8 mouse cellular contexts compared by ENCODE assay signal in genomic region chr5:145201321-145201991, GRCm38 (mm10). TPM values are rescaled to one million over a fixed set of nuclear protein-coding genes. Genes with fewer than 3 reads are reported as not detected.
DNase-seq lines count a peak whose midpoint lies in the region; ATAC-seq lines count a peak whose summit lies in the region.

TSS of gene Zkscan14 (minus strand) at chr5:145201868.

- intact Hi-C loops in gastrocnemius, postnatal 36 days (cut with DNase I) = no loop called here

- ATAC-seq in intestine, embryonic 16.5 days = peak; percentile 11
- peak; percentile 29 for ATAC-seq in midbrain, embryonic 12.5 days (ENCODE audit: low FRiP score, low read depth)

- no peaks in the 10 kb centered on the region for H3K9me3 ChIP-seq in intestine, embryonic 16.5 days (ENCODE audit: control insufficient read depth, low read length)
- H3K9me3 ChIP-seq in limb, embryonic 10.5 days (replicated peaks) = no peaks in the 10 kb centered on the region
- no peaks in the 10 kb centered on the region for H3K9me3 ChIP-seq in midbrain, embryonic 12.5 days

- H3K27ac ChIP-seq in intestine, embryonic 16.5 days (ENCODE audit: low read length) = peak within 1 kb of the TSS; percentile 75
- peak within 1 kb of the TSS; percentile 73 for H3K27ac ChIP-seq in limb, embryonic 10.5 days
- peak within 1 kb of the TSS; percentile 49 for H3K27ac ChIP-seq in midbrain, embryonic 12.5 days (replicated peaks)

- peak within 1 kb of the TSS; percentile 91 for H3K4me2 ChIP-seq in intestine, embryonic 16.5 days (ENCODE audit: low read depth, low read length)
- peak within 1 kb of the TSS; percentile 99 for H3K4me2 ChIP-seq in midbrain, embryonic 12.5 days (replicated peaks)

- under 1% methylated on average over 37 of the region's 37 CpGs for WGBS in intestine, embryonic 16.5 days
- 1% methylated on average over 37 of the region's 37 CpGs for WGBS in limb, embryonic 10.5 days
- 1% methylated on average over 37 of the region's 37 CpGs for WGBS in midbrain, embryonic 12.5 days

- H3K27me3 ChIP-seq in intestine, embryonic 16.5 days (replicated peaks; ENCODE audit: control insufficient read depth, insufficient read depth, low read length) = no peaks in the 10 kb centered on the region
- H3K27me3 ChIP-seq in limb, embryonic 10.5 days (ENCODE audit: low read depth, poor library complexity, severe bottlenecking) = no peaks in the 10 kb centered on the region
- H3K27me3 ChIP-seq in midbrain, embryonic 12.5 days = no peaks in the 10 kb centered on the region

- peak; percentile 62 to 67 for DNase-seq in urinary bladder, adult 18-20 months (ENCODE audit: low spot score in 2 of 2)
- no peak for DNase-seq in urinary bladder, postnatal 10 days (ENCODE audit: low spot score)
- DNase-seq in embryo, embryonic 9.5 days (ENCODE audit: extremely low spot score) = peak; percentile 80
- peak; percentile 60 to 65 for DNase-seq in gastrocnemius, postnatal 36 days
- DNase-seq in limb, embryonic 10.5 days (ENCODE audit: low spot score) = peak; percentile 77
- DNase-seq in skeletal muscle tissue, adult 2 months (ENCODE audit: low read depth, low spot score) = peak; percentile 82

- H3K4me3 ChIP-seq in intestine, embryonic 16.5 days (ENCODE audit: low read length) = peak within 1 kb of the TSS; percentile 93
- peak within 1 kb of the TSS; percentile 84 for H3K4me3 ChIP-seq in limb, embryonic 10.5 days
- H3K4me3 ChIP-seq in midbrain, embryonic 12.5 days = peak within 1 kb of the TSS; percentile 82

- peak within 1 kb of the TSS; percentile 87 for H3K9ac ChIP-seq in intestine, embryonic 16.5 days (ENCODE audit: low read depth, low read length)
- peak within 1 kb of the TSS; percentile 83 for H3K9ac ChIP-seq in midbrain, embryonic 12.5 days (replicated peaks)

- no peaks in the 10 kb centered on the region for H3K36me3 ChIP-seq in intestine, embryonic 16.5 days (ENCODE audit: control insufficient read depth, insufficient read depth, low read length)
- H3K36me3 ChIP-seq in limb, embryonic 10.5 days = peaks cover 3% of the 10 kb centered on the region
- H3K36me3 ChIP-seq in midbrain, embryonic 12.5 days = peaks cover 10% of the 10 kb centered on the region; the same call in 1 of the 2 replicates

- peaks cover 20% of the 10 kb centered on the region for H3K4me1 ChIP-seq in intestine, embryonic 16.5 days (ENCODE audit: control insufficient read depth, insufficient read depth, low read length)
- H3K4me1 ChIP-seq in limb, embryonic 10.5 days = peaks cover 20% of the 10 kb centered on the region
- peaks cover 23% of the 10 kb centered on the region for H3K4me1 ChIP-seq in midbrain, embryonic 12.5 days

RNA-seq across cellular contexts. Expression of gene Zkscan14, which starts in this region (rescaled TPM):
- total RNA-seq in gastrocnemius, postnatal 36 days (2021) = 10 to 100 TPM in 1 of 2 experiments, 1 to 10 TPM in 1; 8.5 to 13.0 TPM
- polyA plus RNA-seq in intestine, embryonic 16.5 days (2015; fragmentation: Nextera tagmentation; extraction: Ambion mirVana) = 8.2 and 8.4 TPM in 2 replicates
- 6.6 and 7.3 TPM in 2 replicates for polyA plus RNA-seq in limb, embryonic 10.5 days (2016; fragmentation: Nextera tagmentation; extraction: Ambion mirVana)
- polyA plus RNA-seq in midbrain, embryonic 12.5 days (2016; fragmentation: Nextera tagmentation; extraction: Ambion mirVana) = 10.9 TPM in 2 replicates
